Mouse (Mus musculus) CH12.LX (cell line): ENCODE measurements around the gene Tfap2a. TPM values are rescaled to one million over a fixed set of nuclear protein-coding genes. Genes with fewer than 3 reads are reported as not detected.

Experiments
- DNase-seq: peaks from one replicate; pipeline ENCODE4 v3.0.0-alpha.2; 2013; ENCODE audit errors: extremely low read depth
- H3K27ac ChIP-seq: 2 replicates; pipeline ENCODE4 v1.5.1; 2012; ENCODE audit warnings: low read depth, mild to moderate bottlenecking, control low read depth, moderate library complexity; ENCODE audit not compliant: insufficient read depth
- H3K27me3 ChIP-seq: replicated peaks from 2 replicates; pipeline ENCODE3; 2012; ENCODE audit warnings: inconsistent platforms
- H3K36me3 ChIP-seq, 2 experiments: replicated peaks in 1 of 2; 2 replicates each; pipeline versions ENCODE3 to v1.6.1; 2012; ENCODE audit warnings: inconsistent platforms in 1 of 2, low read length in 1 of 2, mild to moderate bottlenecking in 1 of 2, mixed read lengths in 1 of 2, moderate library complexity in 1 of 2; ENCODE audit not compliant: control insufficient read depth in 1 of 2, insufficient read depth in 1 of 2
- H3K4me1 ChIP-seq, 2 experiments: 2 replicates each; pipeline ENCODE4 v1.6.1; 2012; ENCODE audit warnings: inconsistent platforms in 1 of 2, moderate library complexity in 1 of 2; ENCODE audit not compliant: insufficient read depth in 2 of 2, control insufficient read depth in 1 of 2
- H3K4me2 ChIP-seq: 2 replicates; pipeline ENCODE4 v1.6.1; 2012; ENCODE audit warnings: low read depth, mild to moderate bottlenecking, control low read depth; ENCODE audit not compliant: poor library complexity, insufficient read depth, severe bottlenecking
- H3K4me3 ChIP-seq, 3 experiments: fragments of 150-350 bp in 1 of 3; sonication (generic) in 1 of 3; replicated peaks in 1 of 3; 2 replicates each; pipeline versions ENCODE3 to v1.5.1; 2011 to 2012; ENCODE audit warnings: low read depth in 2 of 3, low read length in 2 of 3, mild to moderate bottlenecking in 2 of 3, moderate library complexity in 2 of 3, control low read depth in 1 of 3, improper control_type of control experiment in 1 of 3, inconsistent platforms in 1 of 3, mixed read lengths in 1 of 3; ENCODE audit not compliant: poor library complexity in 1 of 3
- H3K79me2 ChIP-seq: replicated peaks from 2 replicates; pipeline ENCODE4 v1.6.1; 2012; ENCODE audit warnings: mild to moderate bottlenecking, moderate library complexity; ENCODE audit not compliant: control insufficient read depth, poor library complexity, insufficient read depth, severe bottlenecking; ENCODE audit errors: extremely low read depth
- H3K9ac ChIP-seq: 2 replicates; pipeline ENCODE4 v1.6.1; 2012; ENCODE audit warnings: low read depth, mild to moderate bottlenecking, control low read depth, moderate library complexity; ENCODE audit not compliant: insufficient read depth
- H3K9me3 ChIP-seq: replicated peaks from 2 replicates; pipeline ENCODE3; 2012; ENCODE audit warnings: low read length, inconsistent platforms, mixed read lengths
- BHLHE40 ChIP-seq: IDR thresholded peaks from 2 replicates; pipeline ENCODE4 v1.6.1; 2011; ENCODE audit warnings: mild to moderate bottlenecking, low read depth, low read length, improper control_type of control experiment
- CHD1 ChIP-seq: IDR thresholded peaks from 2 replicates; pipeline ENCODE4 v1.6.1; 2012; ENCODE audit warnings: low read depth, low read length, improper control_type of control experiment, inconsistent platforms
- CTCF ChIP-seq, 2 experiments: IDR thresholded peaks in 1 of 2; conservative IDR thresholded peaks in 1 of 2; 2 replicates each; pipeline ENCODE4 v1.5.1; 2011 to 2012; ENCODE audit warnings: low read depth in 2 of 2, low read length in 2 of 2, improper control_type of control experiment in 1 of 2, inconsistent platforms in 1 of 2, mild to moderate bottlenecking in 1 of 2, moderate library complexity in 1 of 2
- EP300 ChIP-seq: IDR thresholded peaks from 2 replicates; pipeline ENCODE4 v1.6.1; 2011; ENCODE audit warnings: low read length, improper control_type of control experiment
- GABPA ChIP-seq: IDR thresholded peaks from 2 replicates; pipeline ENCODE4 v1.6.1; 2012; ENCODE audit warnings: low read depth, low read length, improper control_type of control experiment, inconsistent platforms; ENCODE audit not compliant: insufficient replicate concordance
- HCFC1 ChIP-seq: IDR thresholded peaks from 2 replicates; pipeline ENCODE4 v1.6.1; 2012; ENCODE audit warnings: low read depth, mild to moderate bottlenecking, inconsistent platforms, low read length, improper control_type of control experiment
- JUND ChIP-seq: conservative IDR thresholded peaks from 2 replicates; pipeline ENCODE4 v1.6.1; 2011; ENCODE audit warnings: low read depth, low read length, improper control_type of control experiment
- MAFK ChIP-seq: IDR thresholded peaks from 2 replicates; pipeline ENCODE4 v1.6.1; 2011; ENCODE audit warnings: low read length, improper control_type of control experiment; ENCODE audit not compliant: insufficient replicate concordance
- MAX ChIP-seq: IDR thresholded peaks from 2 replicates; pipeline ENCODE4 v1.6.1; 2011; ENCODE audit warnings: low read length, improper control_type of control experiment
- MAZ ChIP-seq: IDR thresholded peaks from 2 replicates; pipeline ENCODE4 v1.6.1; 2012; ENCODE audit warnings: low read depth, mild to moderate bottlenecking, inconsistent platforms, low read length, improper control_type of control experiment, moderate library complexity
- MEF2A ChIP-seq: IDR thresholded peaks from 2 replicates; pipeline ENCODE4 v1.6.1; 2014; ENCODE audit warnings: low read depth, mild to moderate bottlenecking, inconsistent platforms, low read length, improper control_type of control experiment, borderline replicate concordance
- MXI1 ChIP-seq: IDR thresholded peaks from 2 replicates; pipeline ENCODE4 v1.6.1; 2011; ENCODE audit warnings: mild to moderate bottlenecking, low read depth, low read length, improper control_type of control experiment
- NELFE ChIP-seq: IDR thresholded peaks from 2 replicates; pipeline ENCODE4 v1.6.1; 2011; ENCODE audit warnings: low read depth, low read length, improper control_type of control experiment
- POLR2A ChIP-seq: IDR thresholded peaks from 2 replicates; pipeline ENCODE4 v1.6.1; 2011; ENCODE audit warnings: low read depth, mild to moderate bottlenecking, improper control_type of control experiment, low read length
- POLR2AphosphoS2 ChIP-seq: IDR thresholded peaks from 2 replicates; pipeline ENCODE4 v1.6.1; 2011; ENCODE audit warnings: low read depth, low read length, improper control_type of control experiment
- UBTF ChIP-seq: IDR thresholded peaks from 2 replicates; pipeline ENCODE4 v1.6.1; 2012; ENCODE audit warnings: low read depth, mild to moderate bottlenecking, inconsistent platforms, low read length, improper control_type of control experiment, moderate library complexity
- USF1 ChIP-seq: IDR thresholded peaks from 2 replicates; pipeline ENCODE4 v1.6.1; 2014; ENCODE audit warnings: low read depth, mild to moderate bottlenecking, inconsistent platforms, low read length, improper control_type of control experiment
- ZC3H11A ChIP-seq: IDR thresholded peaks from 2 replicates; pipeline ENCODE4 v1.6.1; 2012; ENCODE audit warnings: low read depth, mild to moderate bottlenecking, inconsistent platforms, low read length, improper control_type of control experiment
- dilution Hi-C: fragments of 300-500 bp; cut with MboI; formaldehyde crosslinking; loops from 2 replicates; pipeline ENCODE4 v1.14.3; 2020; ENCODE audit warnings: low sequenced_read_pairs; ENCODE audit not compliant: extremely low pct_unique_long_range_greater_than_20kb, extremely low pct_ligation_motif_present
- in situ Hi-C: fragments of 300-500 bp; cut with MboI; formaldehyde crosslinking; loops from 3 replicates; pipeline ENCODE4 v1.14.3; 2019; ENCODE audit warnings: low sequenced_read_pairs, low pct_ligation_motif_present, low pct_unique_long_range_greater_than_20kb, mixed read lengths
- polyA plus RNA-seq: library from polyadenylated mRNA; unstranded; fragments of >175 nt; gene quantifications from 2 replicates; pipeline ENCODE4 v1.2.1, GENCODE M21; 2012; ENCODE audit warnings: low read depth; ENCODE audit not compliant: insufficient read length
- total RNA-seq, 2 experiments: library from RNA; depleted of rRNA; stranded (reverse); fragments of 300-350 nt in 1 of 2; fragments of >200 nt in 1 of 2; gene quantifications; 2 replicates each; pipeline ENCODE4 v1.2.3; 2012 to 2014

Tfap2a gene
- total and polyA plus RNA-seq, 3 experiments = not detected

- Histone ChIP-seq H3K4me1 (no peaks in the 10 kb centered on the region), H3K27me3 (no peaks in the 10 kb centered on the region), H3K4me3 (no peak overlapping the region), H3K9ac (no peak overlapping the region), H3K9me3 (peaks cover 22% of the 10 kb centered on the region)
- dilution Hi-C loops = no loop called here
- TF ChIP-seq JUND (no peak), ZC3H11A (no peak), MAFK (no peak), GABPA (no peak), UBTF (no peak), BHLHE40 (no peak), POLR2A (no peak), HCFC1 (no peak), EP300 (no peak), MAX (no peak), CHD1 (no peak)
- TF ChIP-seq, all 38 proteins: peak for 0
- Histone ChIP-seq H3K4me2 (no peak overlapping the region), H3K36me3 (no peaks in the 10 kb centered on the region), H3K79me2 (no peaks in the 10 kb centered on the region), H3K27ac (no peak overlapping the region)
- in situ Hi-C loops = no loop called here
- DNase-seq = no peak
Observed at GRCm38 (mm10) chr13:40739121-40739650, 1.0 kb upstream of the Tfap2a start.

- Histone ChIP-seq H3K79me2 (no peaks in the 10 kb centered on the region), H3K4me1 (no peaks in the 10 kb centered on the region), H3K27ac (no peak overlapping the region), H3K9me3 (peaks cover 34% of the 10 kb centered on the region), H3K4me2 (no peak overlapping the region), H3K36me3 (no peaks in the 10 kb centered on the region), H3K9ac (no peak overlapping the region), H3K27me3 (no peaks in the 10 kb centered on the region), H3K4me3 (no peak overlapping the region)
- no peak for TF ChIP-seq UBTF
- TF ChIP-seq ZC3H11A = no peak
- no peak for TF ChIP-seq NELFE
- TF ChIP-seq POLR2AphosphoS2 = no peak
- TF ChIP-seq MAZ = no peak
- TF ChIP-seq MAX = no peak
- TF ChIP-seq MEF2A = no peak
- TF ChIP-seq MXI1 = no peak
- TF ChIP-seq CTCF (conservative IDR thresholded peaks at IDR 0.05 in 1 of 2, IDR thresholded peaks at IDR 0.05 in 1 of 2; ENCODE audit: low read depth in 2 of 2, low read length in 2 of 2) = no peak
- TF ChIP-seq JUND = no peak
- TF ChIP-seq GABPA = no peak
- TF ChIP-seq USF1 = no peak
- no peak for TF ChIP-seq POLR2A
- in situ Hi-C loops = no loop called here
- no peak for DNase-seq
- dilution Hi-C loops = no loop called here
Observed at GRCm38 (mm10) chr13:40737761-40738160, 415 bp downstream of the Tfap2a start.
